8 mouse cellular contexts compared by ENCODE assay signal in genomic region chr2:94407441-94407840, GRCm38 (mm10). TPM values are rescaled to one million over a fixed set of nuclear protein-coding genes. Genes with fewer than 3 reads are reported as not detected.
DNase-seq lines count a peak whose midpoint lies in the region; ATAC-seq and TF ChIP-seq lines count a peak whose summit lies in the region.

No protein-coding gene starts in this region.

- H3K36me3 ChIP-seq in heart, embryonic 12.5 days, result peaks cover 17% of the 10 kb centered on the region
- peaks cover 11% of the 10 kb centered on the region for H3K36me3 ChIP-seq in ES-Bruce4 (ENCODE audit: control insufficient read depth, insufficient read depth, low read length, poor library complexity, severe bottlenecking)
- peaks cover 18% of the 10 kb centered on the region for H3K36me3 ChIP-seq in forebrain, embryonic 15.5 days
- peaks cover 21% of the 10 kb centered on the region for H3K36me3 ChIP-seq in liver, embryonic 15.5 days (replicated peaks)

- no peak for DNase-seq in heart, adult 9 months (ENCODE audit: low spot score in 2 of 2)
- no peak for DNase-seq in cerebellum, adult 9-10 months
- no peak for DNase-seq in embryo, embryonic 11 days
- no peak for DNase-seq in adrenal gland, postnatal 14 days

- no peaks in the 10 kb centered on the region for H3K27me3 ChIP-seq in heart, embryonic 12.5 days (replicated peaks)
- no peaks in the 10 kb centered on the region for H3K27me3 ChIP-seq in ES-Bruce4 (ENCODE audit: control insufficient read depth, insufficient read depth, low read length, poor library complexity, severe bottlenecking)
- no peaks in the 10 kb centered on the region for H3K27me3 ChIP-seq in forebrain, embryonic 15.5 days
- no peaks in the 10 kb centered on the region for H3K27me3 ChIP-seq in liver, embryonic 15.5 days

- peak overlapping the region; percentile 92 for H3K4me2 ChIP-seq in heart, embryonic 12.5 days
- peak overlapping the region; percentile 63 for H3K4me2 ChIP-seq in forebrain, embryonic 15.5 days (replicated peaks)
- H3K4me2 ChIP-seq in liver, embryonic 15.5 days, result peak overlapping the region; percentile 84

- no peak for TF ChIP-seq POLR2A in ES-Bruce4 (IDR thresholded peaks at IDR 0.05; ENCODE audit: insufficient read depth, low read length)

- WGBS in heart, embryonic 12.5 days, result 31% methylated on average over 3 of the region's 3 CpGs
- 27% methylated on average over 3 of the region's 3 CpGs for WGBS in forebrain, embryonic 15.5 days
- 25% methylated on average over 3 of the region's 3 CpGs for WGBS in liver, embryonic 15.5 days (ENCODE audit: insufficient replicate concordance)

- no peak for TF ChIP-seq CTCF in ES-Bruce4 (IDR thresholded peaks at IDR 0.05; ENCODE audit: low read depth, low read length)

- H3K4me3 ChIP-seq in heart, embryonic 12.5 days, result peak overlapping the region; percentile 99
- H3K4me3 ChIP-seq in ES-Bruce4 (ENCODE audit: low read depth, low read length), result peak overlapping the region; percentile 100
- peak overlapping the region; percentile 69 for H3K4me3 ChIP-seq in forebrain, embryonic 15.5 days
- H3K4me3 ChIP-seq in liver, embryonic 15.5 days (replicated peaks), result peak overlapping the region; percentile 93

- H3K9me3 ChIP-seq in heart, embryonic 12.5 days (replicated peaks), result no peaks in the 10 kb centered on the region
- H3K9me3 ChIP-seq in ES-Bruce4 (replicated peaks; ENCODE audit: control insufficient read depth, insufficient read depth, low read length, poor library complexity, severe bottlenecking), result no peaks in the 10 kb centered on the region
- H3K9me3 ChIP-seq in forebrain, embryonic 15.5 days, result no peaks in the 10 kb centered on the region
- H3K9me3 ChIP-seq in liver, embryonic 15.5 days (replicated peaks), result no peaks in the 10 kb centered on the region

- ATAC-seq in heart, embryonic 12.5 days (ENCODE audit: insufficient number of reproducible peaks, low FRiP score), result no peak
- peak; percentile 12 for ATAC-seq in forebrain, embryonic 15.5 days (replicated peaks)
- no peak for ATAC-seq in liver, embryonic 15.5 days (ENCODE audit: insufficient read depth)

- H3K4me1 ChIP-seq in heart, embryonic 12.5 days (replicated peaks), result peaks cover 22% of the 10 kb centered on the region
- no peaks in the 10 kb centered on the region for H3K4me1 ChIP-seq in ES-Bruce4 (ENCODE audit: control insufficient read depth, insufficient read depth, low read length)
- H3K4me1 ChIP-seq in forebrain, embryonic 15.5 days, result peaks cover 42% of the 10 kb centered on the region
- peaks cover 38% of the 10 kb centered on the region for H3K4me1 ChIP-seq in liver, embryonic 15.5 days (replicated peaks)

- H3K27ac ChIP-seq in heart, embryonic 12.5 days (ENCODE audit: poor library complexity, severe bottlenecking), result no peak overlapping the region
- H3K27ac ChIP-seq in ES-Bruce4 (ENCODE audit: insufficient read depth, low read length), result peak overlapping the region; percentile 78
- H3K27ac ChIP-seq in forebrain, embryonic 15.5 days (replicated peaks), result no peak overlapping the region
- peak overlapping the region; percentile 87 for H3K27ac ChIP-seq in liver, embryonic 15.5 days (replicated peaks)

- TF ChIP-seq EP300 in ES-Bruce4 (IDR thresholded peaks at IDR 0.05; ENCODE audit: insufficient read depth, low read depth, low read length), result no peak

- peak overlapping the region; percentile 58; the same call in 1 of the 2 replicates for H3K9ac ChIP-seq in heart, embryonic 12.5 days
- peak overlapping the region; percentile 96 for H3K9ac ChIP-seq in ES-Bruce4 (ENCODE audit: low read depth, poor library complexity, severe bottlenecking)
- peak overlapping the region; percentile 79; the same call in 1 of the 2 replicates for H3K9ac ChIP-seq in forebrain, embryonic 15.5 days (replicated peaks)
- H3K9ac ChIP-seq in liver, embryonic 15.5 days, result peak overlapping the region; percentile 93

RNA-seq across cellular contexts. Expression of gene Ttc17, which starts 1.0 kb away (rescaled TPM):
- polyA plus RNA-seq in heart, embryonic 12.5 days (2016; fragmentation: Nextera tagmentation; extraction: Ambion mirVana), result 16.1 and 16.7 TPM in 2 replicates
- polyA plus RNA-seq in ES-Bruce4 (2011; ENCODE audit: insufficient read depth, insufficient read length, low read depth, missing spikeins), result 18.4 and 21.9 TPM in 2 replicates
- polyA plus RNA-seq in forebrain, embryonic 15.5 days (2015; fragmentation: Nextera tagmentation; extraction: Ambion mirVana), result 20.7 and 23.2 TPM in 2 replicates
- 6.2 and 6.7 TPM in 2 replicates for polyA plus RNA-seq in liver, embryonic 15.5 days (2015; fragmentation: Nextera tagmentation; extraction: Ambion mirVana)
- total RNA-seq in adrenal gland, postnatal 14 days (2021), result 32.2 and 33.2 TPM in 2 replicates

RNA-seq across cellular contexts. Expression of gene Api5, which starts 30.5 kb away (rescaled TPM):
- polyA plus RNA-seq in heart, embryonic 12.5 days (2016; fragmentation: Nextera tagmentation; extraction: Ambion mirVana), result 96.5 TPM in 2 replicates
- 131 and 134 TPM in 2 replicates for polyA plus RNA-seq in ES-Bruce4 (2011; ENCODE audit: insufficient read depth, insufficient read length, low read depth, missing spikeins)
- 130 and 134 TPM in 2 replicates for polyA plus RNA-seq in forebrain, embryonic 15.5 days (2015; fragmentation: Nextera tagmentation; extraction: Ambion mirVana)
- 73.4 and 77.9 TPM in 2 replicates for polyA plus RNA-seq in liver, embryonic 15.5 days (2015; fragmentation: Nextera tagmentation; extraction: Ambion mirVana)
- total RNA-seq in adrenal gland, postnatal 14 days (2021), result 74.6 and 75.3 TPM in 2 replicates

Comparison
In these comparisons a context has a peak if more than half of its experiments do, and no peak if none do; other contexts are left out.
1. H3K27ac ChIP-seq: peak in ES-Bruce4 (single experiment) and liver, embryonic 15.5 days (single experiment); none in heart, embryonic 12.5 days (single experiment) and forebrain, embryonic 15.5 days (single experiment).
2. Peak in every context shown above with its lines, with median percentiles within 50 percentile points of each other: H3K4me2 ChIP-seq, H3K4me3 ChIP-seq and H3K9ac ChIP-seq.